Mouse (Mus musculus): ENCODE measurements around the gene Hk3.
A peak's percentile ranks its signal among the peaks of the same experiment; 100 is the strongest.

The Hk3 gene

DNA sequence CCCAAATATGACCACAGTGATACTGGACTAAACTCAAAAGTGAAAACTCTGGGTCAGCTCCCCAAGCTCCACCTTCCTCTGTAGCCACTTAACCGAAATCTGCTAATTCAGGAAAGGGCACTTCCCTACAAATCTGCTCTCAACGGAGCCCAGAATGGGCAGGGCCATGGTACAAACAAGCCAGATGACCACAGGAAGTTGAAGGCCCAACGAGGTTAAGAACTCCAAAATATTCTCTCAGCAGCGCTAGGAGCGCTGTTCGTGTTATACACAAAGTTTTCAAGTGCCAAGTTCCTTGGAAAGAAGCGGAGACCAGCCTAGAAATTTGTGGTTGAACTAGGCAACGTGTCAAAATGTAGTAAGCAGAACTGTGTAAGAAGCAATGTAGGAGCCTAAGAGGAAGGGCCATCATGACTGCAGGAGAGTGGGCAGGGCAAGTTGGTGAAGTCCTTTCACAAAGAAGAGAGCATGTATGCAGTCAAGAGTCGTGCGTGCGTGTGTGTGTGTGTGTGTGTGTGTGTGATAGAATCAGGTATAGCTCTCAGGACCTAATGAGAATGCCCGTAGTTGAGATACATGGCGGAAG lies at the start of gene Hk3:
TSS of gene Hk3 (minus strand) at position 192 of the 586 bp plus-strand sequence.
- no peak for DNase-seq (ENCODE audit: low spot score in 2 of 2)

DNA sequence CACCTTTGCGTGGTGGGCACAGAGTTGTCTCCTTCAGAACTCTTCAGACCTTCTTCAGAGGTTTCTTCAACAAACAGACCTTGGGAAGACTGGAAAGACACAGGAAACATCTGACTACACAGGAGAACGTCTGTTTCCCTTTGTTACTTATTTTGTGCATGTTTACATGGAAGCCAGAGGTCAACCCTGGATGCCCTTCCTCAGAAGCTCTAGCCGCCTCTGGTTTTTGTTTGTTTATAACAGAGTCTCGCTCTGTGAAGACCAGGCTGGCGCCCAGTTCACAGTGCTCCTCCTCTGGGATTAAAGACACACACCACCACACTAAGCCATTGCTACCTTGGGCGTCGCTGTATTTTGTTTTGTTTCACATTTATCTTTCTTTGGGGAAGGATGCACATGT lies 48.5 kb upstream of the Hk3 start:
- no peak for DNase-seq (ENCODE audit: low spot score in 2 of 2)

DNA sequence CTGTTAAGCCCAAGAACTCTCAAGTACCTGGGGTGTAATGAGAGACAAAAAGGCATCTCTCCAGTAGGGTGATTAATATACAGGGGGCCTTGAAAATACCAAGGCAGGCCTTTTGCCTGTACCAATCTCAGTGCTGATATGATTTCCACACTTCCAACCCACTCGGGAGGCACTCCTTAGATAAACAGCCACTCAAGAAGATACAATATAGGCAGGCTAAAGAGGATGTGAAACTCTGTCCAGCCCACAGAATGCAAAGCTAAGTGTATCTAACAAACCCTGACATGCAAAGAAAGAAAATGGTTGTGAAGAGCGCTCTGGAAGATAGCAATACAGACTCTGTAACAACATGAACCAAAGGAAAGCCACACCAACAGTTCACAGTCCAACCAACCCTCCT lies 42.1 kb upstream of the Hk3 start:
- DNase-seq (ENCODE audit: low spot score in 2 of 2): no peak

DNA sequence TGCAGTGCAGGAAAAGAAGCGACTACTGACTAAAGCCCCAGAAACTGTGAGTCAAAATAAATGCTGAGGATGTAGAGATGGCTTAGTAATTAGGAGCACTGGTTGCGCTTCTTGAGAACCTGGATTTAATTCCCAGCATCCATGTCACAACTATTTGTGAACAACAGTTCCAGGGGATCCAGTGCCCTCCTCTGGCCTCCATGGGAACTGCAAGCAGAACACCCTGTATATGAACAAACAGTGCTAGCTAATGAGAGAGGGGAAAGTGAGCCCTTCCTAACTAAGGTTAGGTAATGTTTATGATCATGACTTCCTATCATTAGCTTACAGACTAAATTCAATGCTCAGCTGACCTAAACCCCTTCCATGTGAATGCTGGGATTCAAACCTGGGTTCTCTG lies 36.9 kb upstream of the Hk3 start:
- peak in 1 of 2 experiments; percentile 4 for DNase-seq (ENCODE audit: low spot score in 2 of 2)

DNA sequence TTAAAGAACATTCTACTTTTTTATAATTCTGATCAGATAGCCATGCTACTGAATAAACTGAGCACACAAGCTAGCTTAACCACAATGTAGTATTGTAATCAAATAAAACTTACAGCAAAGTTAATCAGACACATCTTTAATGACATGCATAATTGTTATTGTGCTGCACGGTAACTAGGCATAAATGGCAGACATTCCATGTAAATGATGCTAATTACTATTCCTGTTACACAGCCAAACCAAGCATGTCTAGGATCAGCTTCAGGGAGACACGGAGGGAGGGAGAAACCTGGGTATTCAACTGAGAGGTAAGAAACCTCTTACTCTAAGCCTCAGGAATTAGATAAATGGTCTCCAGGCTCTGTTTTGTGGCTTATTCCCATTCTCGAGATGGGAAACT lies 26.5 kb upstream of the Hk3 start:
- DNase-seq (ENCODE audit: low spot score in 2 of 2): no peak

DNA sequence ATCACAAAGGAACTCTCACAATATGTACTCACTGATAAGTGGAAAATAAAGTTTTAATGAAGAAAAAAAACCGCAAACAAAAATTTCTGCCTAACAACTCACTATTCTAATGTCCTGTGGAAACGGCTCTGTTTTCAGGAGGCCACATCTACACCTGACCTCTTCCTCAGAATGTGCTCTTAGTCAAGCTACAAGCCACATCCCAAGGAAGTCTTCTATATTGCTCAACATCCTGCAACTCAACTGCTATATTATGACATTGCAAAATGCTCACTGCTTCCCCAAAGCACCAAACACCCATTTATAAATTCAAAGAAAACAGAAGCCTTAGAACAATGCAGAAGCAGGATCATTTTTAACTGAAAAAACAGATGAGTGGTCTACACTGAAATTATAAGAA lies 18.8 kb upstream of the Hk3 start:
- no peak for DNase-seq (ENCODE audit: low spot score in 2 of 2)

DNA sequence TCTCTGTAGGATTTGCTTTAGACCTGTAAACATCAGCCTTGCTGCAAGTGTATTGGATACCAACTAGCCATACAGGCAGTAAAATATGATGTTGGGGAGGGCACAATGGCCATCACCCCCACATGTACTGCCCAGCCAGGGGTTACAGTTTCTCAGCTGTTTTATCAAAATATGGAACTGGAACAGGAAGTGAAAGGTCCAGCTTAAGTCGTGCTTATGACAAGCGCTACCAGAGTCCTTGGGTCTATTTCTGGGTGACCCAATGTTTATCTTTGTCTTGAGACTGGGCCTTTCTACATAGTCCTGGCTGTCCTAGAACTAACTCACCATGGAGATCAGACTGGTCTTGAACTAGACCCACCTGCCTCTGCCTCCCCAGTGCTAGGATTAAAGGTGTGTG lies 3.0 kb upstream of the Hk3 start:
- DNase-seq (ENCODE audit: low spot score in 2 of 2): no peak

DNA sequence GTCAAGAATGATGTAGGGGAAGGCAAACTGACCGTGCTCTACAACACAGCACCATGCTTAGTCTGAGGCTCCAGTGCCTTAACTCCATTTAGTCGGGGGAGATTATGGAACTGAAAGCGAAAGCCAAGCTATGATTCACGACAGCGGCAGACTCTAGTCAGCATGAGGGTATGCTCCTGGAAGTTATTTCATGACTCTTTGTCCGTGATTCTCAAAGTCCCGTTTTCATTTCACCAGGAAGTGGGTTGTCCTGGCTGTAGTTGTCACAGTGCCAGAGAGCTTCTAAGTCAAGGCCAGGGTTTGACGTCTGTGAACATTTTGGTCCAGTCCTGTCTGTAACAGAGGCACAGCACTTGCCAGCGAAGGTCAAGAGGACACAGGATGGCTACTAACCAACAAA lies 1.5 kb upstream of the Hk3 start:
- no peak for DNase-seq (ENCODE audit: low spot score in 2 of 2)

DNA sequence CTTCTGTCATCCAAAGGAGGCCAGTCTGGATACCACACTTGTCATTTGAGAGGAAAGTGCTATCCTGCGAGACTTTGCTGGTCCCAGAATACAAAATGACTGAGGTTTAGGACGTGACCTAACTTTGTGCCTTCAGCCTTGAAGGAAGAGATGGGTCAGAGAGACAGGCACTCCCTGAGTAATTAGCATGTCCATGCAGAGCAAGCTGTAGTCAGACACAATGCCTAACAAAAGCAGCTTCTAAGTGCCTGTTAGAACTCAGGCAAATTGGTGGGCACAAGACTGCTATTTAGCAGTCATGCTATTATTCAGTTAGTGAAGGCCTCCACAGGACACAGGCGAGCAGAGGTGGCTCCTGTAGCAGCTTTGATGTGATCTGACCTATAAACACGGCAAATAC lies 1.1 kb upstream of the Hk3 start:
- DNase-seq (ENCODE audit: low spot score in 2 of 2): no peak

DNA sequence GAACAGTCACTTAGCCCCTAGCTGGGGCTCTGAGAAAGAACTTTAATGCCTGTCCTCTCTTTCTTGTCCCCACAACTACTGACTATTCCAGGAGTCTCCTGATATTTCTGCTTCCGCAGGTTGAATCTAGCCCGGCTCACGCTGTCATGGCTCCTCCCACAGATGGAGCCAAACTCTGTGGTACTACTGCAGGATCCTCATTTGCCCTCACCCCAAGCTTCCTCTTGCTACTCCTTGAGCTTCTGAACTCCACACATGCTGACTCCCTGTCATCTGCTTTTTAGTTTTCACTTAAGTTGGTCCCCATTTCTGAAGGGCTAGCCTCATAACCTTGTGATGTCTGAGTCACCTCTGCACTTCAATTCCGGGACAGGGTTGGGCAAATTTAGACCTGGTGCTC lies 1.1 kb downstream of the Hk3 start:
- DNase-seq (ENCODE audit: low spot score in 2 of 2): no peak

DNA sequence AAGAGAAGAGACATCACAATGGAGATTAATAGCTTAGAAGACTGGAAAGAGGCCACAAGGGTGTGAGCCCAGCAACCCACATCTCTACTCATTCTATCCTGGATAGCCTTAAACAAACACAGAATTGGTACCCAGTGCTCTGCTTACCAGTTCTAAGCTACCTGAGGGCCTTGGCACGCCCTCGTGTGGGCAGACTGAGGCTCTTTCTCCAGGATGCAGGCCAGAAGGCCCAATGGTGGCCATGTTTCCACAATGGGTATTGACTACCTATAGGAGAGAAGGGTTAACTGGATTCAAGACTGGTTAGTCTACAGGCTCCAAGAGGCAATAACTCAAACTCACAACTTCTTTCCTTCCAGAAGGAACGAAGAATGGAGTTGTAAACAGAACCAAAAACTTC lies 2.0 kb downstream of the Hk3 start:
- no peak for DNase-seq (ENCODE audit: low spot score in 2 of 2)

DNA sequence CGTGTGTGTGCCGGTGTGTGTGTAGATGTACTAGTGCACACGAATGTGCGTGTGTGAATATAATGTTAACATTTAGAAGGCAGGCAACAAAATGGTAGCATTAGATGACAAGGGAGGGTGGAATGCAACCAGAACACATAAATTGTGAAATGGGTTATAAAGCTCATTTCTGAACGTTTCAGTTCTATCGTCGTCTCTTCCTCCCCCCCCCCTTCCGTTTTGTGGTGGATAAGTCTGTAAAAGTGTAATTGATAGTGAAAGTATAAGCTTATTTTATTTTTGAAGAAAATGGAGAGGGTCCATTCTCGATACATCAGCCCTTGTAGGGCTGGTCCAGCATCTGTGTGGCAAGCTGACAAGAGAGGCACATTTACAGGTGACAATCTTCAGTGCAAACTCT lies 2.5 kb downstream of the Hk3 start:
- DNase-seq (ENCODE audit: low spot score in 2 of 2): no peak

DNA sequence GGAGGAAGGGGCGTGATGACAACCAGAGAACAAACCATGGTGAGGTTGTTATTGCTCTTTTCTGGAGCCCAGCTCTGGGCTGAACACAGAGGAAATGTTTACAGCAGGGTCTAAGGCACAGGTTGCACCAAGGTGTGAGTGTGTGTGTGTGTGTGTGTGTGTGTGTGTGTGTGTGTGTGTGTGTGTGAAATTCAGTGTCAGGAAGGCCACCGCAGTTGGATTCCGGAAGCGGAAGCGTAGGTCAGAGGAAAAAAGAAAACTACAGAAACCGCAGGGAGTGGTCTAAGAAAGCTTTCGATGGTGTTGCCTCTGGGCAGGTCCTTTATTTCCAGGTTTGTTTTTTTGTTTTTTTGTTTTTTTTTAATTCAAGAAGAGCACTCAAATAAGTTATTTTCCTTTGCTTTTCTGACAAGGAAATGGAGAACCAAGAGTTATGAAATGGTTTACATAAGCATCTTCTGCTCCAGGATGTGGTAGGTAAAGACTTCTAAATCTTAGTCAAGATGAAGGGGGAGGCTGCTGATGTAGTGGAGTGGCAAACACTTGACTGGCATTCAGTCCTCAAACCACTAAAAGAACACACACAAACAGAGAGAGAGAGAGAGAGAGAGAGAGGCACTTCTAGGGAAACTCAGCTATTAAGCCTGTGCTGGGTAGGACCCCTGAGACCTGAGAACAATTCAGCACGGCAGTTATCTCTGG lies 3.1 kb downstream of the Hk3 start:
- no peak for DNase-seq (ENCODE audit: low spot score in 2 of 2)

DNA sequence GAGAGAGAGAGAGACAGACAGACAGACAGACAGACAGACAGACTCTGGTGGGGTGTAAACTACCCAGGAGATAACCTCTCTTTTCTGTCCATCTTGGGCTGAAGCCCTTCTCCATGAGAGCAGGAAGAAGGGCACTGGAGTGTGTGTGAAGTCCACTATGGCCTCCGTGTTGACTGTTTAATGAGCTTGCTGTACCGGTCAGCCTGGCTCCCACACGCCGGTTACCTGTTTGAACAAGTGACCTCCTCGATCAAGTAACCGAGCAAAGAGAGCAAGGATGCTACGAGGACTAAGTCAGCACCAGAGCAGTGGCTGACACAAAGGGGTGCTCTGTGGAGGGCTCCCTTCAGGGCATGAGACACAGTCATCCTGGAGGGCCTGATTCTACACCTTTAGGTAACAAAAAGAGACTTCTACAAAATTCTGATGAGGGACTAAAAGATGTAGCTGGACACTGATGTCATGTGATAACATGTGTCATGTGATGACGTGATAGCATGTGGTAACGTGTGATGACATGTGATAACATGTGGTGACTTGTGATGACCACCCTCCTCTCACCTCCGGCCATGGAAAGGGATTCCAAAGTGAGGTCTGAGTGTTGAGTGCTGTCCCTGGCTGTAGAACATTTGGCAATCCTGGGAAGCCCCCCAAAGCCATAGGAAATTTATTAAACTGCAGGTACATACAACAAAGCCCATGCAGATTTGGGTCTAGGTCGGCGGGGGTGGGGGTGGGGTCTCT lies 3.9 kb downstream of the Hk3 start:
- DNase-seq (ENCODE audit: low spot score in 2 of 2): no peak

DNA sequence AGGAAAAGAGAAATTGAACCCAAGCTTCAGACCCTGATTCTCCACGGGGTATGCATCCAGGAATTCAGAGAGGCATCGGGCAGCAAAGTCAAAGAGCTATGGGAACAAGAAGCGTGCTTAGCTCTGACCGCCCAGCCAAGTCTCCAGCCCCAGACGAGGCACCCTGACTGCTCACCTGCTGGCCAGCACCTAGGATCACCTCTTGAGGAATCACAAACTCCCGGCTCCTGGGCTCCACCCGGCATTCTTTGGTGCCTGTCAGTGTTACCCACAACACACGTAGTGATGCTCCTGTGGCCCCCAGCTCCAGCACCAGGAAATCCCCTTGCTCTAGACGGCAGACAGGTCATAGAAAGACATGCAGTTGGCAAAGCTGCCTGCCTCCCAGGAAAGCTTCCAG lies 6.7 kb downstream of the Hk3 start:
- no peak for DNase-seq (ENCODE audit: low spot score in 2 of 2)

DNA sequence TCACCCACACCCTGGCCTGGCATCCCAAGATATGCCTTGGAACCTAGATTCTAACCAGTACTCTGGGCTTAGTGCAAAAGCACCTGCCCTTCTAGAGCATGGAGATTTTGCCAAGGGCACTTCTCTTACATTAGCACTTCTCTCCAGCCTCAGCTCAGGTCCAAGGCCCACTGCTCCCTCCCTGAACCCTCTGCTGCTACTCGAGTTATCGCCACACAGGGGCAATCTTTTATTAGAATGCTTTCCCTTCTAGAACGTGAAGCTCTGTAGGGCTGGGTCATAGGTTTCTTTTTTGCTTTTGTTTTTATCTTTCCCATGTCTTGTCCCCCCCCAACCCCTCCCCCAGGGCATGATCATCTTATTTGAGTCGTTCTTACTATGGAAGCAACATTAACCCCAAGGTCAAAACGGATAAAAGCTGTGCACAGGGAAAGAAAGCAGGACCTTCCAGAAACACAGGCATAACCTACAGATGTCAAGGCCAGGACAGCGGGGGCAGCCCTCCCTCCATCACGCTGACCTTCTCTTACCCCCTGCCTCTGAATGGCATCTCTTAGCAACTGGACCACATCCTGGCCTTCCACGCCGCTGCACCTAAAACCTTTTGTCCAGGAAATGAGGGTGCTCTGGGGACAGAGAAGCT lies 7.4 kb downstream of the Hk3 start:
- no peak for DNase-seq (ENCODE audit: low spot score in 2 of 2)

DNA sequence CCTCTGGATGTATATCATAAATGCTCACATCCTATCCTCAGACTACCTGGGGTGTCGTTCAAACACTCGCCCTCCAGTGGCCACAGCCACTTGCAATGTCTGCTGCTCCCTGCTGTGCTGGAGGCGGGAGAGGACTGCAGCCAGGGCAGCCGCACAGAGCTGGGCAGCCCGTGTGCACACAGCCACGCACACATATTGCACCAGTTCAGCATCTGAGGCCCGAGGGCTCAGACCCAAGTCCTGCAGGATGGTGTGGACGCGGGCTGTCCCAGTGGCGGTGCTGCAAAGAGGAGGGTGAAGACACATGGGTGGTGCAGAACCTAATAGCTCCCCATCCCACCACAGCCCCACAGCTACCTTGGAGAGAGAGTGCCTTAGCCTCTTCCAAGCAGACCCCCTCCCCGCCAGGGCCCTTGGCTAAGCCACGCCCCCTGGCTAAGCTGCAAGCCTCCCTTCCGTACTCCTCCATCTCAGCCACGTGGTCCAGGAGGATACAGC lies 9.2 kb downstream of the Hk3 start:
- no peak for DNase-seq (ENCODE audit: low spot score in 2 of 2)

DNA sequence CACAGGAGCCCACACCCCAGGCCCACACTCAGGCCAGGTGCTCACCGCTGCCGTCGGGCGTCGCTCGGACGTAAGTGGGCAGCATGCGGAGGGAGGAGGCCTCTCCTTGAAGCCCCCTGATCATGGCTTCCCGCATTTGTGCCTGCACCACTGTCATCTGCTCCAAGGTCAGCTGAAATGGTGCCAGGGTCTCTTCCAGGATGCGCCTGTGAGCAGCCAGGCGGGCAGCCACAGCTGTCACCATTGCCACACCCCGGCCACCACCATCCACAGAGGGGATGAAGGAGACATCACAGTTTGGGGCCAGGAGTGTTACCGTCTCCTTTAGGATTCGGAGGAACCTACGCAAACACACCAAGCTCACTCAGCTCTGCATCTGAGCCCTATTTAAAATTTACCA lies 10.1 kb downstream of the Hk3 start:
- no peak for DNase-seq (ENCODE audit: low spot score in 2 of 2)

DNA sequence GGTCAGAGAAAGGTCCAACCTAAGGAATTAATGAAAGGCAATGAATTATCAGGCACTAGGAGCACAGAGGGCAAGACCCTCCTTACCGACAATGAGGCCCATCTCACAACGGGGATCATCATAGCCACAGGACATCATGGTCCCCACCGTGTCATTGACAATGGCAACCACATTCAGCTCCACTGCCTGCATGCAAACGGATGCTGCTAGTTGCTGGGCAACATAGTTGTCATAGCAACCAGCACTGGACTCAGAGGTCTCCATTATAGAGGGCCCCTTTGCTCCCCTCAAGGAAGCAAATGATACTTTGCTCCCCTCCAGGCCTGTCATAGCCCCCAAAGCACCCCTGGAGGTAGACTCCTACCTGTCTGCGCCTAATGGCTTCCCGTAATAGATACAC lies 12.6 kb downstream of the Hk3 start:
- no peak for DNase-seq (ENCODE audit: low spot score in 2 of 2)

DNA sequence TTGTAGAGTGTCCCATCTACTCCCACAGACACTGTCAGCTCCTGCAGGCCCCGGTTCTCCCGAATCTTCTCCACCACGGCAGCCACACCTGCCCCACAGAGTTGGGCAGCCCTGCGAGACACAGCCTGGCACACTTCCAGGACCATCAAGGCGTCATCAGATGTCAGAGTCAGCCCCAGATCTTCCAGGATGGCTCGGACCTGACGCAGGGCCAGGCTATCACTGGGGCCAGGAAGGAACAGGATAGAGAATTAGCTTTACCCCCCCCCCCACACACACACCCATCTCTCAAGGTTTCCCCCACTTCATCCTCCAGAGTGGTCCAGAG lies 14.8 kb downstream of the Hk3 start:
- no peak for DNase-seq (ENCODE audit: low spot score in 2 of 2)

DNA sequence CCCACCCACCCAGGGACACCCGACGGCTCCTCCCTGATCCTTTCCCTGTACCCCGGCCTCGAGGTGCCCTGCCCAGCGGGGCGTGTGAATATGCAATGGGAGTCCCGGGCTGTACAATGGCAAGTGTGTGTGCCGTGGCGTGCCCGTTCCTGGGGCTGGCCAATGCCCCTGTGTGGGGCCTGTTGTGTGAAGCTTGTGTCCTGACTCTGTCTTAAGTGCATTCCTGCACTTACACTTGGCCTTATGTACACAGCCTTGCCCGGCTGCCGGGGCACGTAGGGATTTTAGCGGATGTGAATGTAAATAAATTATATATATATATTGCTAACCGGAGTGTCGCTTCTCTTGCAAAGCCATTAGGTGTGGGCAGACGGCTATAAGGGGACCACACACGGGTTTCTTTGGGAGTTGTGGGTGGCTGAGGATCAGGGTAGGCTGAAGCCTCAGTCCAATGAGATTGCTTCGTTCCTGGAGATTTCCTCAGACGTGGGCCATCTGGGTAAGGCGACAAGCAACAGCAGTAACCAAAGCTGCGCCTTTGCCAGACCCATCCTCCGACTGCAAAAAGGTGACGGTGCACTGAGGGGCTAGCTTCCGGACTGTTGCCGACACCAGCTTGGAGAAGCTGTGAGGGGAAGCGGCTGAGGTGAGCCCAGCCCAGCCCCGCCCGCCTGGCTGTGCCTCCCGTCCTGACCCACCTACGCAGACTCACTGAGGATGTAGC lies 15.3 kb downstream of the Hk3 start:
- DNase-seq (ENCODE audit: low spot score in 2 of 2): peak; percentile 33 to 46

DNA sequence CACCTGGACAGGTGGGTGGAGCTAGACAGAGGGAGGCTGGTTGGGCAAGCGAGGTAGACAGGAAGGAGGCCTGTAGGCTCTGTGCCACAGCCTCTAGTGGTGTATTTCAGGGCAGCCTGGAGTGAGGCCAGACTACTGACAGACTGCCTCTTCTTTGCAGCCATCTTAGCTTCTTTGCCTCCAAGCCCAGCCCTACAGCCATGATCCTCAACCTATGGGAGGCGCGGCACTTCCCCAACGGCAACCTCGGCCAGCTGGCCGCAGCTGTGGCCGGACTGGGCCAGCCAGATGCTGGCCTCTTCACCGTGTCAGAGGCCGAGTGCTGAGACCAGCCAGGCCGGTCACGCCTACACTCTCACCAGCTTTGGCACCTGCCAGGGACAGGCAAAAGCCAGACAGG lies 16.5 kb downstream of the Hk3 start:
- DNase-seq (ENCODE audit: low spot score in 2 of 2): peak in 1 of 2 experiments; percentile 35
